Mouse (Mus musculus): Measurements from ENCODE around the gene Gm4846.

GRCm38 (mm10) chr1:166441992-166442391 is 55.4 kb downstream of the Gm4846 start:
- TF ChIP-seq EP300 (IDR thresholded peaks at IDR 0.05; ENCODE audit: insufficient read depth, low read depth, low read length) (no peak), POLR2A (IDR thresholded peaks at IDR 0.05; ENCODE audit: insufficient read depth, low read length) (no peak), CTCF (IDR thresholded peaks at IDR 0.05; ENCODE audit: low read depth, low read length) (no peak)
